Mouse (Mus musculus) neural tube, embryonic 10.5 days (tissue): ENCODE data around the gene Ccni.
A peak's percentile ranks its signal among the peaks of the same experiment; 100 is the strongest.

ENCODE experiments used
- DNase-seq: peaks from one replicate; pipeline ENCODE4 v3.0.0-alpha.2; 2017; ENCODE audit warnings: low spot score; ENCODE audit errors: extremely low spot score

The Ccni gene

GRCm38 (mm10) chr5:93206109-93207005, at the start of gene Ccni, which contains the start of gene 2010109A12Rik:
Gene Ccni (minus strand): TSS chr5:93206495.
Gene 2010109A12Rik (plus strand): TSS chr5:93206518.
- DNase-seq: peak; percentile 97

GRCm38 (mm10) chr5:93255759-93256265, 49.5 kb upstream of the Ccni start:
- no peak for DNase-seq

GRCm38 (mm10) chr5:93251001-93251760, 44.9 kb upstream of the Ccni start:
- no peak for DNase-seq

- no peak for DNase-seq
These were observed 43.8 kb upstream of the Ccni start for GRCm38 (mm10) chr5:93249940-93250578.

GRCm38 (mm10) chr5:93245280-93245679, 39.0 kb upstream of the Ccni start:
- no peak for DNase-seq

GRCm38 (mm10) chr5:93239590-93240544, 33.6 kb upstream of the Ccni start:
- no peak for DNase-seq

GRCm38 (mm10) chr5:93236541-93236940, 30.2 kb upstream of the Ccni start:
- no peak for DNase-seq

- no peak for DNase-seq
These were observed 29.6 kb upstream of the Ccni start for GRCm38 (mm10) chr5:93235888-93236287.

- no peak for DNase-seq
These were observed 28.3 kb upstream of the Ccni start for GRCm38 (mm10) chr5:93234605-93235004.

GRCm38 (mm10) chr5:93234130-93234529, 27.8 kb upstream of the Ccni start:
- DNase-seq: no peak

- no peak for DNase-seq
These were observed 26.5 kb upstream of the Ccni start for GRCm38 (mm10) chr5:93232838-93233237.

- no peak for DNase-seq
These were observed 25.4 kb upstream of the Ccni start for GRCm38 (mm10) chr5:93231721-93232120.

- no peak for DNase-seq
These were observed 23.2 kb upstream of the Ccni start for GRCm38 (mm10) chr5:93229527-93229926.

GRCm38 (mm10) chr5:93227157-93227556, 20.9 kb upstream of the Ccni start:
- DNase-seq: no peak

GRCm38 (mm10) chr5:93224549-93224948, 18.3 kb upstream of the Ccni start:
- no peak for DNase-seq

GRCm38 (mm10) chr5:93221661-93222060, 15.4 kb upstream of the Ccni start:
- no peak for DNase-seq

- DNase-seq: no peak
These were observed 12.1 kb upstream of the Ccni start for GRCm38 (mm10) chr5:93218375-93218774.

- no peak for DNase-seq
These were observed 1.3 kb upstream of the Ccni start for GRCm38 (mm10) chr5:93207555-93207954.

- no peak for DNase-seq
These were observed 682 bp upstream of the Ccni start for GRCm38 (mm10) chr5:93207006-93207348.

- peak; percentile 42 for DNase-seq
These were observed 755 bp downstream of the Ccni start for GRCm38 (mm10) chr5:93205371-93206108.
